ENCODE assay signal across 17 mouse cellular contexts in the genomic region with DNA sequence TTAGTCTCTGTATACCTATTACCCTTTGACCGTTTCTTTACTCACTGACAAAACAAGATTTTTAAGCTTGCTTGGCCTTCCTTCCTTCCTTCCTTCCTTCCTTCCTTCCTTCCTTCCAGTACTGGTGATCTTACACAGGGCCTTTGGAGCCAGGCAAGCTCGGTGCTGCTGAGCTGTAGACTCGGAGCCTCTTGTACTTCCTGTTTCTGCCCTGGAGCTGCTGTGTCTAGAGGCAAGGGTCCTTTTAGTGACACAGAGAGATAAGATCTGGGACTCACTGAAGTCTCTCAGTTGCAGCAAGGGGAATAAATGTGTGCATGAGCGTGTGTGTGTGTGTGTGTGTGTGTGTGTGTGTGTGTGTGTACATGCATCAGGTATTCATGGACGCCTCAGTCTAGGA. TPM values are rescaled to one million over a fixed set of nuclear protein-coding genes. Genes with fewer than 3 reads are reported as not detected.
DNase-seq lines count a peak whose midpoint lies in the region; ATAC-seq lines count a peak whose summit lies in the region.
"Had no signal": no experiment of that assay in that cellular context is flagged by ENCODE, and none has a peak within 500 bp of the region (broad histone marks: within the 10 kb centered on the region; RNA-seq: fewer than 3 reads in every experiment).

No protein-coding gene starts in this region.

- peak overlapping the region; percentile 73 for H3K27ac ChIP-seq in kidney, embryonic 15.5 days
- H3K27ac ChIP-seq: intestine, embryonic 15.5 days; limb, embryonic 10.5 days; macrophage had no signal

- H3K4me3 ChIP-seq in kidney, embryonic 15.5 days (replicated peaks): no peak overlapping the region
- H3K4me3 ChIP-seq: intestine, embryonic 15.5 days; limb, embryonic 10.5 days had no signal

- H3K4me1 ChIP-seq in kidney, embryonic 15.5 days: peaks cover 39% of the 10 kb centered on the region

- H3K4me2 ChIP-seq in kidney, embryonic 15.5 days: no peak overlapping the region
- H3K4me2 ChIP-seq: intestine, embryonic 15.5 days had no signal

- intact Hi-C loops in gastrocnemius, postnatal 14 days (cut with DNase I; ENCODE audit: low total_unique reads): no loop called here

- no peak for ATAC-seq in kidney, embryonic 15.5 days (replicated peaks; ENCODE audit: low FRiP score)
- ATAC-seq in granulocyte monocyte progenitor cell, adult 5-6 weeks (replicated peaks; ENCODE audit: poor library complexity, severe bottlenecking): peak; percentile 71
- no peak for ATAC-seq in monocyte, adult 5-6 weeks (replicated peaks; ENCODE audit: insufficient number of reproducible peaks, low FRiP score, low TSS enrichment, poor library complexity, severe bottlenecking)
- ATAC-seq: forebrain, postnatal 0 days; midbrain, embryonic 16.5 days had no signal

- no peaks in the 10 kb centered on the region for H3K36me3 ChIP-seq in kidney, embryonic 15.5 days
- H3K36me3 ChIP-seq: intestine, embryonic 15.5 days; limb, embryonic 10.5 days had no signal

- H3K27me3 ChIP-seq in kidney, embryonic 15.5 days: no peaks in the 10 kb centered on the region
- H3K27me3 ChIP-seq: intestine, embryonic 15.5 days had no signal

- no peak overlapping the region for H3K9ac ChIP-seq in kidney, embryonic 15.5 days
- H3K9ac ChIP-seq: forebrain, postnatal 0 days; intestine, embryonic 15.5 days had no signal

- H3K9me3 ChIP-seq in kidney, embryonic 15.5 days (replicated peaks): no peaks in the 10 kb centered on the region
- H3K9me3 ChIP-seq: intestine, embryonic 15.5 days; limb, embryonic 10.5 days had no signal

- WGBS in kidney, embryonic 15.5 days: 41% methylated on average over 5 of the region's 5 CpGs

- DNase-seq in kidney, postnatal 14 days: no peak
- peak; percentile 49 for DNase-seq in thymus, postnatal 0 days (ENCODE audit: low spot score)
- DNase-seq in thymus, postnatal 10 days (ENCODE audit: low spot score in 2 of 2): no peak
- DNase-seq in naive thymus-derived CD4-positive, alpha-beta T cell, adult 2 months (ENCODE audit: low read depth): peak; percentile 27
- DNase-seq in gastrocnemius, postnatal 14 days: no peak
- DNase-seq: cerebellum, adult 18-20 months; forebrain, postnatal 0 days; gastrocnemius, postnatal 36 days had no signal

RNA-seq across cellular contexts. Expression of a gene that starts 23.4 kb away (rescaled TPM):
- 1.2 and 1.6 TPM in 2 replicates for polyA plus RNA-seq in kidney, embryonic 15.5 days (2015; fragmentation: Nextera tagmentation; extraction: Ambion mirVana)
- polyA plus RNA-seq in thymus, postnatal 0 days (2015; fragmentation: Nextera tagmentation; extraction: Ambion mirVana): 21.1 and 22.2 TPM in 2 replicates
- 6.7 and 8.8 TPM in 2 replicates for total RNA-seq in granulocyte monocyte progenitor cell, adult 5-6 weeks (2014; fragmentation: Nextera tagmentation)
- 2.9 and 3.2 TPM in 2 replicates for total RNA-seq in granulocyte monocyte progenitor cell, adult 5-6 weeks (2017)
- 2.9 to 28.1 TPM (median 5.6 TPM) in 3 replicates for total RNA-seq in monocyte, adult 5-6 weeks (2017)
- 1 to 10 TPM in 1 of 2 experiments, under 1 TPM in 1; 0.80 to 1.4 TPM for total RNA-seq in gastrocnemius, postnatal 14 days (2021)
- polyA plus RNA-seq: macrophage had no signal

RNA-seq across cellular contexts. Expression of a gene that starts 29.4 kb away (rescaled TPM):
- polyA plus RNA-seq in kidney, embryonic 15.5 days (2015; fragmentation: Nextera tagmentation; extraction: Ambion mirVana): 3.5 and 4.3 TPM in 2 replicates
- polyA plus RNA-seq in thymus, postnatal 0 days (2015; fragmentation: Nextera tagmentation; extraction: Ambion mirVana): 193 and 196 TPM in 2 replicates
- total RNA-seq in granulocyte monocyte progenitor cell, adult 5-6 weeks (2014; fragmentation: Nextera tagmentation): 77.4 and 94.9 TPM in 2 replicates
- total RNA-seq in granulocyte monocyte progenitor cell, adult 5-6 weeks (2017): 61.3 and 96.4 TPM in 2 replicates
- 198 to 292 TPM (median 228 TPM) in 3 replicates for total RNA-seq in monocyte, adult 5-6 weeks (2017)
- total RNA-seq in gastrocnemius, postnatal 14 days (2021): 1 to 10 TPM; 6.0 to 8.4 TPM

RNA-seq across cellular contexts. Expression of a gene that starts 32.9 kb away (rescaled TPM):
- polyA plus RNA-seq in kidney, embryonic 15.5 days (2015; fragmentation: Nextera tagmentation; extraction: Ambion mirVana): 1.5 TPM in 2 replicates
- polyA plus RNA-seq in thymus, postnatal 0 days (2015; fragmentation: Nextera tagmentation; extraction: Ambion mirVana): 43.6 and 49.4 TPM in 2 replicates
- 19.3 and 43.7 TPM in 2 replicates for total RNA-seq in granulocyte monocyte progenitor cell, adult 5-6 weeks (2014; fragmentation: Nextera tagmentation)
- total RNA-seq in granulocyte monocyte progenitor cell, adult 5-6 weeks (2017): 27.4 and 31.4 TPM in 2 replicates
- 101 to 156 TPM (median 112 TPM) in 3 replicates for total RNA-seq in monocyte, adult 5-6 weeks (2017)
- total RNA-seq in gastrocnemius, postnatal 14 days (2021): 1 to 10 TPM; 5.7 to 7.0 TPM
- polyA plus RNA-seq: hindbrain, embryonic 11.5 days; limb, embryonic 10.5 days; neural tube, embryonic 14.5 days had no signal

RNA-seq across cellular contexts. Expression of a gene that starts 42.1 kb away (rescaled TPM):
- polyA plus RNA-seq in kidney, embryonic 15.5 days (2015; fragmentation: Nextera tagmentation; extraction: Ambion mirVana): 28.6 and 37.1 TPM in 2 replicates
- 19.9 and 21.3 TPM in 2 replicates for polyA plus RNA-seq in thymus, postnatal 0 days (2015; fragmentation: Nextera tagmentation; extraction: Ambion mirVana)
- total RNA-seq in granulocyte monocyte progenitor cell, adult 5-6 weeks (2014; fragmentation: Nextera tagmentation): 1.8 and 2.3 TPM in 2 replicates
- total RNA-seq in granulocyte monocyte progenitor cell, adult 5-6 weeks (2017): 7.5 and 20.4 TPM in 2 replicates
- 41.0 to 151 TPM (median 72.9 TPM) in 3 replicates for total RNA-seq in monocyte, adult 5-6 weeks (2017)
- 10 to 100 TPM; 16.7 to 25.3 TPM for total RNA-seq in gastrocnemius, postnatal 14 days (2021)

Comparison
In these comparisons a context has a peak if more than half of its experiments do, and no peak if none do; other contexts are left out.
1. DNase-seq: peak in thymus, postnatal 0 days (single experiment) and naive thymus-derived CD4-positive, alpha-beta T cell, adult 2 months (single experiment); none in kidney, postnatal 14 days (single experiment), thymus, postnatal 10 days (0 of 2) and gastrocnemius, postnatal 14 days (single experiment).
2. RNA of a gene that starts 29.4 kb away (total RNA-seq): 198 to 292 TPM in monocyte, adult 5-6 weeks and 61.3 to 96.4 TPM in granulocyte monocyte progenitor cell, adult 5-6 weeks; 6.0 to 8.4 TPM in gastrocnemius, postnatal 14 days; every median in the first group is over 4 times any median in the second.